Mouse (Mus musculus) erythroblast, embryonic 14.5 days (primary cell): ENCODE measurements at regions not wholly inside any gene's neighbourhood (a gene's known extent, or its start where the extent isn't known, plus 50 kb on each side); places are given as distances from the start of the nearest gene placed in this dataset.

Experiments
- GATA1 ChIP-seq: IDR thresholded peaks from 2 replicates; pipeline ENCODE4 v1.6.1; 2012; ENCODE audit warnings: low read length, inconsistent platforms, mixed read lengths
- TAL1 ChIP-seq: IDR thresholded peaks from 3 replicates; pipeline ENCODE4 v1.6.1; 2012; ENCODE audit warnings: low read length, inconsistent platforms, mixed read lengths

GRCm38 (mm10) chr9:104482440-104482839 lies 64.6 kb upstream of the Cpne4 start:
- TF ChIP-seq GATA1 (no peak), TAL1 (no peak)
